Mouse (Mus musculus): ENCODE data around the gene Pgap1. TPM values are rescaled to one million over a fixed set of nuclear protein-coding genes. Genes with fewer than 3 reads are reported as not detected.

Pgap1 gene
- polyA plus RNA-seq, 1 experiment: not detected

DNA sequence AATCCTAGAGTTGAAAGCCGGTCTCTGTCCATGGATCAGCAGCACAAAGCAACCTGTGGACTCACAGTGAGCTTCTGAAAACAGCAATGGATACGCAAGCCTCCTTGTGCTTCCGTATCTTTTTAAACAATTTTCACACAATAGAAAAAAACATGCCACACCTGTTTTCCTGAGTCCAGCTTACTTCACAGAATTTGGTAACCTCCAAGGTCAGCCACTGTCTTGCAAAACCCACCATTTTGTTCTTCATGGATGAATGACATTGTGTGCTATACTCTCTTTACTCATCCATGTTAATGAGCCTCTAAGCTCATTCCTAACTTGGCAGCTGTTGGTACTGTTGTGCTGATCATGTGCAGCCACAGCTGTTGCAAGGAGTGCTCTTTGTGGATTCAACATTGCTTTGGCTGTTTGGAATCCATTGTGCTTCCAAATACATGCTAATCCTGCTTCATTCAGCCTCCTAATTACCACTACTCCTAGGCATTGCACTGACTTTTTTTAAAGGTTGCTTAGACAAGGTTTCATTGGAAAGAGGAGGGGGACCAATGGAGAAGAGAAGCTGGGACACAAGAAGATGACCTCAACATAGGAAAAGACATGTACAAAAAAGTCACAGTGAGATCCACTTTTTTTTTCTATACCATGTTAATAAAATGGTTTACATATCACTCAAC lies 72.6 kb downstream of the Pgap1 start:
- Histone ChIP-seq H3K36me3 (ENCODE audit: control insufficient read depth) (no peaks in the 10 kb centered on the region), H3K4me1 (ENCODE audit: control insufficient read depth) (no peaks in the 10 kb centered on the region), H3K4me3 (replicated peaks) (no peak overlapping the region), H3K9me3 (ENCODE audit: control insufficient read depth, low read length) (no peaks in the 10 kb centered on the region), H3K27me3 (ENCODE audit: control insufficient read depth) (no peaks in the 10 kb centered on the region)
- TF ChIP-seq GATA1 (IDR thresholded peaks at IDR 0.05; ENCODE audit: low read length) (no peak), TAL1 (IDR thresholded peaks at IDR 0.05; ENCODE audit: low read length) (no peak)

GRCm38 (mm10) chr1:54480491-54480890 lies 77.0 kb downstream of the Pgap1 start:
- Histone ChIP-seq H3K4me3 (replicated peaks) (no peak overlapping the region), H3K27me3 (ENCODE audit: control insufficient read depth) (no peaks in the 10 kb centered on the region), H3K9me3 (ENCODE audit: control insufficient read depth, low read length) (no peaks in the 10 kb centered on the region; the same call in 1 of the 2 replicates), H3K36me3 (ENCODE audit: control insufficient read depth) (no peaks in the 10 kb centered on the region), H3K4me1 (ENCODE audit: control insufficient read depth) (no peaks in the 10 kb centered on the region)
- no peak for TF ChIP-seq GATA1 (IDR thresholded peaks at IDR 0.05; ENCODE audit: low read length)
- TF ChIP-seq TAL1 (IDR thresholded peaks at IDR 0.05; ENCODE audit: low read length): no peak

DNA sequence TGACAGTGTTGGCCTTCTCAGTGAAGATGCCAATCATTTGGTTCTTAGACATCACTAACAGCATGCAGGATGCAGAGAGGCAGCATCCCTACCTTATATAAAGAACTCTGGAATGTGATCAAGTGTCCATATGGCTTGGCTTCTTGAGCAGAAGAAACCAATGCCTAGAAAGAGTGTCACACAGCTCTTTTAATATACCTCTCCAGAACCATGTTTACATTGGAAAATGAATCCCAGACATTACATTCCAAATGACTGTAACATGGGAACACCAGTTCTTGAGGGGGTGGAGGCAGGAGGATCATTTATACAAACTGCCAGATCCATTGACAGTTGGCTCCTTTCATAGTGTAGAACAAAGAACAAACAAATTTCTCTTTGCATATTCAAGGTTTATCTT lies 88.8 kb downstream of the Pgap1 start:
- Histone ChIP-seq H3K4me1 (ENCODE audit: control insufficient read depth) (no peaks in the 10 kb centered on the region), H3K4me3 (replicated peaks) (no peak overlapping the region)

DNA sequence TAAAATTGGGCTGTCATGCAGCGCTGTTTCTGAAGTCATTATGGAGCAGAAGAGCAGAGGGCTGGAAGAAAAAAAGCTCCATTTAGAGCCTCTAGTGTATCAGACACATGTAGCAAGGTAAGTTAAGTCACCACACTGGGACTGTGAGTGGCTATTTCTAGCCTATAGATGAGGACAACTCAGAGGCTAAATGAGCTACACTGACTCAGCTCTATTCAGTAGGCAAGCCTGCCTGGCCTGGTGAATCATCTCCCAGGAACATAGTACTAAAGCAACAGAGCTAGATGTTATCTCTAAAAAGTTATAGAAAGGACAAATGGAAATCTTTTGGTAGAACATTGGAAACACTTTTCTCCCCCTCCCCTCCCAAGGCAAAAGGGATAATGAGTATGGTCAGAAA lies 90.1 kb downstream of the Pgap1 start:
- H3K4me1 ChIP-seq (ENCODE audit: control insufficient read depth): no peaks in the 10 kb centered on the region
- no peak for TF ChIP-seq GATA1 (IDR thresholded peaks at IDR 0.05; ENCODE audit: low read length)
- H3K4me3 ChIP-seq (replicated peaks): no peak overlapping the region
- H3K27me3 ChIP-seq (ENCODE audit: control insufficient read depth): no peaks in the 10 kb centered on the region
- H3K9me3 ChIP-seq (ENCODE audit: control insufficient read depth, low read length): no peaks in the 10 kb centered on the region
- H3K36me3 ChIP-seq (ENCODE audit: control insufficient read depth): no peaks in the 10 kb centered on the region

More for the DNA sequence above, 88.8 kb downstream of the Pgap1 start:
- Histone ChIP-seq H3K36me3 (ENCODE audit: control insufficient read depth) (no peaks in the 10 kb centered on the region), H3K27me3 (ENCODE audit: control insufficient read depth) (no peaks in the 10 kb centered on the region), H3K9me3 (ENCODE audit: control insufficient read depth, low read length) (no peaks in the 10 kb centered on the region)
- TF ChIP-seq TAL1 (IDR thresholded peaks at IDR 0.05; ENCODE audit: low read length): no peak
- no peak for TF ChIP-seq GATA1 (IDR thresholded peaks at IDR 0.05; ENCODE audit: low read length)

- H3K4me1 ChIP-seq (ENCODE audit: control insufficient read depth): no peaks in the 10 kb centered on the region
- no peaks in the 10 kb centered on the region for H3K9me3 ChIP-seq (ENCODE audit: control insufficient read depth, low read length)
These were observed 105.4 kb downstream of the Pgap1 start for GRCm38 (mm10) chr1:54452116-54452515.

GRCm38 (mm10) chr1:54448833-54449232 lies 108.7 kb downstream of the Pgap1 start:
- H3K4me1 ChIP-seq (ENCODE audit: control insufficient read depth): no peaks in the 10 kb centered on the region
- H3K4me3 ChIP-seq (replicated peaks): no peak overlapping the region

More at GRCm38 (mm10) chr1:54452116-54452515, 105.4 kb downstream of the Pgap1 start:
- Histone ChIP-seq H3K27me3 (ENCODE audit: control insufficient read depth) (no peaks in the 10 kb centered on the region), H3K4me3 (replicated peaks) (no peak overlapping the region), H3K36me3 (ENCODE audit: control insufficient read depth) (no peaks in the 10 kb centered on the region)
- TF ChIP-seq GATA1 (IDR thresholded peaks at IDR 0.05; ENCODE audit: low read length): no peak
- no peak for TF ChIP-seq TAL1 (IDR thresholded peaks at IDR 0.05; ENCODE audit: low read length)

GRCm38 (mm10) chr1:54443641-54444040 lies 113.8 kb downstream of the Pgap1 start:
- Histone ChIP-seq H3K4me3 (replicated peaks) (no peak overlapping the region), H3K4me1 (ENCODE audit: control insufficient read depth) (no peaks in the 10 kb centered on the region), H3K36me3 (ENCODE audit: control insufficient read depth) (no peaks in the 10 kb centered on the region), H3K27me3 (ENCODE audit: control insufficient read depth) (peaks cover 2% of the 10 kb centered on the region), H3K9me3 (ENCODE audit: control insufficient read depth, low read length) (no peaks in the 10 kb centered on the region)
- TF ChIP-seq TAL1 (IDR thresholded peaks at IDR 0.05; ENCODE audit: low read length): no peak
- TF ChIP-seq GATA1 (IDR thresholded peaks at IDR 0.05; ENCODE audit: low read length): no peak

More at GRCm38 (mm10) chr1:54448833-54449232, 108.7 kb downstream of the Pgap1 start:
- peaks cover 2% of the 10 kb centered on the region for H3K27me3 ChIP-seq (ENCODE audit: control insufficient read depth)
- no peaks in the 10 kb centered on the region for H3K9me3 ChIP-seq (ENCODE audit: control insufficient read depth, low read length)
- TF ChIP-seq GATA1 (IDR thresholded peaks at IDR 0.05; ENCODE audit: low read length) (no peak), TAL1 (IDR thresholded peaks at IDR 0.05; ENCODE audit: low read length) (no peak)
- no peaks in the 10 kb centered on the region for H3K36me3 ChIP-seq (ENCODE audit: control insufficient read depth)

- no peaks in the 10 kb centered on the region for H3K27me3 ChIP-seq (ENCODE audit: control insufficient read depth)
- peak overlapping the region; percentile 82 for H3K4me3 ChIP-seq (replicated peaks)
- no peaks in the 10 kb centered on the region for H3K9me3 ChIP-seq (ENCODE audit: control insufficient read depth, low read length)
- peaks cover 5% of the 10 kb centered on the region; the same call in 1 of the 2 replicates for H3K36me3 ChIP-seq (ENCODE audit: control insufficient read depth)
- TF ChIP-seq TAL1 (IDR thresholded peaks at IDR 0.05; ENCODE audit: low read length): no peak
- no peak for TF ChIP-seq GATA1 (IDR thresholded peaks at IDR 0.05; ENCODE audit: low read length)
- peaks cover 10% of the 10 kb centered on the region for H3K4me1 ChIP-seq (ENCODE audit: control insufficient read depth)
These were observed 118.4 kb downstream of the Pgap1 start for GRCm38 (mm10) chr1:54439080-54439476.

DNA sequence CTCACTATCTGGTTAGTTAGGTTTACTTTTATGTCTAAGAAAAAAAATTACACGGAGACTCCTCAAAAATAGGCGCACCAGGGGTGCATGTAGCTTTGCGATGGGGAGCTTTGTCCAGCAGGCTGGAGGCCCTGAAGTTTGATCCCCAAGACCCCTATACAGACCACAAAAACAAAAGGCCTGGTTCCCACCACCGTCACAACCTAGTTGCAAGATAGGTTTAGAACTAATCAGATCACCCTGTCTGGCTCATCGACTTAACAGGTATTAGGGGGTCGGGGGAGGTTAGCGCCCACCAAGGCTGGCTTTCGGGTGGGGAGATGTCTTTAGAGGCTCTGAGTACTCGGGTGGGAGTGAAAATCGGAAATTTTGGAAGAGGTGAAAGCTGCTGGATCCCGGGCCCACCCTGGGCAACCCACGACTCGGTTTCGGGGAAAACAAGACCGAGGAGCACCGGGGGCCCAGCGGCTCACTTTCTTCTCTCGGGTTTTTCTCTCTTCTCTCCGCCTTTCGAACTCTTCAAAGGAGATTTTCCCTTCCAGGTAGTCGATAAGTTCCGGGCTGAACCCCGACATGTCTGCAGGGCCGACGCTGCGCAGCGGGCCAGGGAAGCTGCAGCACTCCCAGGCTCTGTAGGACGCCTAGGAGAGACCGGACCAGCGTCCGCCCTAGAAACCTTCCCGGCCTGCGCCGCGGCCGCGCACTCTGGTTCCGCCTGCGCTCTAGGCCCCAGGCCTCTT lies 119.0 kb downstream of the Pgap1 start, which contains the start of gene Gtf3c3:
TSS of gene Gtf3c3 (minus strand) at position 632 of the 740 bp plus-strand sequence.
- Histone ChIP-seq H3K36me3 (ENCODE audit: control insufficient read depth) (peaks cover 7% of the 10 kb centered on the region), H3K4me3 (replicated peaks) (peak within 1 kb of the TSS; percentile 82), H3K27me3 (ENCODE audit: control insufficient read depth) (no peaks in the 10 kb centered on the region), H3K4me1 (ENCODE audit: control insufficient read depth) (peaks cover 10% of the 10 kb centered on the region), H3K9me3 (ENCODE audit: control insufficient read depth, low read length) (no peaks in the 10 kb centered on the region)
- TF ChIP-seq TAL1 (IDR thresholded peaks at IDR 0.05; ENCODE audit: low read length): no peak
- no peak for TF ChIP-seq GATA1 (IDR thresholded peaks at IDR 0.05; ENCODE audit: low read length)

Other genes with a start within 250 kb of the Pgap1 start
- gene Gtf3c3, start 118.7 kb downstream of the Pgap1 start, polyA plus RNA-seq (2012): 0.02 TPM in 2 replicates